Mouse (Mus musculus) embryonic facial prominence, embryonic 10.5 days (tissue): ENCODE results near the gene Fgr. TPM values are rescaled to one million over a fixed set of nuclear protein-coding genes. Genes with fewer than 3 reads are reported as not detected.

Source experiments
- DNase-seq: peaks from one replicate; pipeline ENCODE4 v3.0.0-alpha.2; 2017; ENCODE audit warnings: low spot score
- H3K27ac ChIP-seq: fragments of 300-500 bp; sonication (generic); replicated peaks from 2 replicates; pipeline ENCODE4 v1.5.1; 2016; ENCODE audit warnings: mild to moderate bottlenecking
- H3K27me3 ChIP-seq: fragments of 300-500 bp; sonication (generic); replicated peaks from 2 replicates; pipeline ENCODE4 v1.6.1; 2016; ENCODE audit warnings: low read depth, mild to moderate bottlenecking; ENCODE audit not compliant: poor library complexity, severe bottlenecking
- H3K36me3 ChIP-seq: fragments of 300-500 bp; sonication (generic); replicated peaks from 2 replicates; pipeline ENCODE4 v1.6.1; 2016; ENCODE audit warnings: mild to moderate bottlenecking, moderate library complexity
- H3K4me1 ChIP-seq: fragments of 300-500 bp; sonication (generic); 2 replicates; pipeline ENCODE4 v1.6.1; 2016
- H3K4me3 ChIP-seq: fragments of 300-500 bp; sonication (generic); 2 replicates; pipeline ENCODE4 v1.5.1; 2016; ENCODE audit warnings: mild to moderate bottlenecking, moderate library complexity
- H3K9me3 ChIP-seq: fragments of 300-500 bp; sonication (generic); 2 replicates; pipeline ENCODE4 v1.6.1; 2016; ENCODE audit warnings: mild to moderate bottlenecking
- WGBS: fragments of 180-500 bp; shearing (Covaris S2); methylation state at CpG from one replicate; pipeline ENCODE4 v1.1.7; 2016; 5-methylcytosine and 5-hydroxymethylcytosine counted together
- polyA plus RNA-seq: library from polyadenylated mRNA; unstranded; fragments of >200 nt; fragmentation: Nextera tagmentation; extraction: Ambion mirVana; gene quantifications from 2 replicates; pipeline ENCODE4 v1.2.1, GENCODE M21; 2016

Gene Fgr
- polyA plus RNA-seq, 1 experiment from 2014 or later, result 0.21 TPM

- peak overlapping the region; percentile 92 for H3K27ac ChIP-seq
- peaks cover 20% of the 10 kb centered on the region; the same call in 1 of the 2 replicates for H3K36me3 ChIP-seq
- H3K4me1 ChIP-seq, result peaks cover 86% of the 10 kb centered on the region
- H3K4me3 ChIP-seq, result peak overlapping the region; percentile 78
- H3K27me3 ChIP-seq, result peaks cover 36% of the 10 kb centered on the region
- H3K9me3 ChIP-seq, result no peaks in the 10 kb centered on the region
- DNase-seq, result peak; percentile 83
- under 1% methylated on average over 76 of the region's 76 CpGs for WGBS
Observed at GRCm38 (mm10) chr4:133038521-133039115, 64.7 kb downstream of the Fgr start.

- H3K4me3 ChIP-seq, result peak overlapping the region; percentile 78
- peaks cover 36% of the 10 kb centered on the region for H3K27me3 ChIP-seq
- H3K4me1 ChIP-seq, result peaks cover 90% of the 10 kb centered on the region
- peaks cover 15% of the 10 kb centered on the region; the same call in 1 of the 2 replicates for H3K36me3 ChIP-seq
- H3K9me3 ChIP-seq, result no peaks in the 10 kb centered on the region
- peak overlapping the region; percentile 92 for H3K27ac ChIP-seq
- under 1% methylated on average over 77 of the region's 77 CpGs for WGBS
- peak; percentile 82 for DNase-seq
Observed at GRCm38 (mm10) chr4:133039116-133039819, 65.4 kb downstream of the Fgr start.

GRCm38 (mm10) chr4:133039832-133040231 is 65.9 kb downstream of the Fgr start:
- under 1% methylated on average over 18 of the region's 18 CpGs for WGBS
- Histone ChIP-seq H3K27me3 (peaks cover 36% of the 10 kb centered on the region), H3K27ac (peak overlapping the region; percentile 92), H3K4me3 (peak overlapping the region; percentile 78), H3K9me3 (no peaks in the 10 kb centered on the region), H3K4me1 (peaks cover 90% of the 10 kb centered on the region), H3K36me3 (peaks cover 10% of the 10 kb centered on the region; the same call in 1 of the 2 replicates)
- peak; percentile 53 for DNase-seq

- Histone ChIP-seq H3K9me3 (no peaks in the 10 kb centered on the region), H3K4me1 (peaks cover 90% of the 10 kb centered on the region), H3K36me3 (peaks cover 5% of the 10 kb centered on the region; the same call in 1 of the 2 replicates), H3K27ac (peak overlapping the region; percentile 92), H3K27me3 (peaks cover 36% of the 10 kb centered on the region), H3K4me3 (peak overlapping the region; percentile 78)
- peak; percentile 47 for DNase-seq
- WGBS, result 18% methylated on average over 14 of the region's 14 CpGs
Observed at GRCm38 (mm10) chr4:133040241-133040904, 66.5 kb downstream of the Fgr start.

GRCm38 (mm10) chr4:133042244-133042643 is 68.3 kb downstream of the Fgr start:
- H3K27me3 ChIP-seq, result peaks cover 27% of the 10 kb centered on the region
- peak overlapping the region; percentile 78 for H3K4me3 ChIP-seq
- peaks cover 3% of the 10 kb centered on the region; the same call in 1 of the 2 replicates for H3K36me3 ChIP-seq
- 6% methylated on average over 4 of the region's 4 CpGs for WGBS
- peaks cover 100% of the 10 kb centered on the region for H3K4me1 ChIP-seq
- H3K9me3 ChIP-seq, result no peaks in the 10 kb centered on the region
- peak; percentile 45 for DNase-seq
- H3K27ac ChIP-seq, result peak overlapping the region; percentile 92

- Histone ChIP-seq H3K4me3 (peak overlapping the region; percentile 78), H3K9me3 (no peaks in the 10 kb centered on the region), H3K4me1 (peaks cover 100% of the 10 kb centered on the region), H3K27me3 (peaks cover 20% of the 10 kb centered on the region), H3K27ac (peak overlapping the region; percentile 92), H3K36me3 (no peaks in the 10 kb centered on the region)
- WGBS, result 2% methylated on average over 28 of the region's 28 CpGs
- DNase-seq, result peak; percentile 83
Observed at GRCm38 (mm10) chr4:133042651-133043635, 69.0 kb downstream of the Fgr start.

- peak; percentile 45 for DNase-seq
- H3K4me1 ChIP-seq, result peaks cover 100% of the 10 kb centered on the region
- peak overlapping the region; percentile 92 for H3K27ac ChIP-seq
- no peaks in the 10 kb centered on the region for H3K9me3 ChIP-seq
- no peaks in the 10 kb centered on the region for H3K36me3 ChIP-seq
- peaks cover 11% of the 10 kb centered on the region for H3K27me3 ChIP-seq
- H3K4me3 ChIP-seq, result peak overlapping the region; percentile 78
- 8% methylated on average over 6 of the region's 6 CpGs for WGBS
Observed at GRCm38 (mm10) chr4:133043798-133044646, 70.1 kb downstream of the Fgr start.

GRCm38 (mm10) chr4:133044647-133045094 is 70.8 kb downstream of the Fgr start:
- whole genome bisulfite sequencing, result 5% methylated on average over 6 of the region's 6 CpGs
- peaks cover 11% of the 10 kb centered on the region for H3K27me3 ChIP-seq
- peaks cover 100% of the 10 kb centered on the region for H3K4me1 ChIP-seq
- H3K27ac ChIP-seq, result peak overlapping the region; percentile 92
- no peaks in the 10 kb centered on the region for H3K9me3 ChIP-seq
- DNase-seq, result peak; percentile 66
- peak overlapping the region; percentile 78 for H3K4me3 ChIP-seq
- no peaks in the 10 kb centered on the region for H3K36me3 ChIP-seq

- Histone ChIP-seq H3K36me3 (no peaks in the 10 kb centered on the region), H3K4me3 (peak overlapping the region; percentile 38; the same call in 1 of the 2 replicates), H3K27me3 (no peaks in the 10 kb centered on the region), H3K27ac (peak overlapping the region; percentile 92), H3K4me1 (peaks cover 100% of the 10 kb centered on the region), H3K9me3 (no peaks in the 10 kb centered on the region)
- 20% methylated on average over 11 of the region's 11 CpGs for WGBS
- DNase-seq, result no peak
Observed at GRCm38 (mm10) chr4:133045771-133046474, 72.0 kb downstream of the Fgr start.

- WGBS, result 21% methylated on average over 12 of the region's 12 CpGs
- Histone ChIP-seq H3K27me3 (no peaks in the 10 kb centered on the region), H3K36me3 (no peaks in the 10 kb centered on the region), H3K4me1 (peaks cover 100% of the 10 kb centered on the region), H3K4me3 (peak overlapping the region; percentile 38), H3K27ac (peak overlapping the region; percentile 92), H3K9me3 (no peaks in the 10 kb centered on the region)
- no peak for DNase-seq
Observed at GRCm38 (mm10) chr4:133046691-133047352, 72.9 kb downstream of the Fgr start.
